Mouse (Mus musculus) CD4-positive, CD25-positive, alpha-beta regulatory T cell, adult 4 months (primary cell): ENCODE data around the gene Klhl22. TPM values are rescaled to one million over a fixed set of nuclear protein-coding genes. Genes with fewer than 3 reads are reported as not detected.

Experiments used
- ATAC-seq: one replicate; pipeline ENCODE4 v1.8.0; 2017
- polyA plus RNA-seq, 2 experiments: library from polyadenylated mRNA; unstranded; fragments of 100-300 nt; shearing (Covaris generic); gene quantifications; one replicate each; pipeline ENCODE4 v1.2.1; 2017

The Klhl22 gene
- polyA plus RNA-seq, 2 experiments from 2014 or later = 15.6 to 30.9 TPM

GRCm38 (mm10) chr16:17802839-17803674 lies 43.6 kb downstream of the Klhl22 start:
- ATAC-seq = no peak

- no peak for ATAC-seq
These were observed 44.4 kb downstream of the Klhl22 start for GRCm38 (mm10) chr16:17803675-17804448.

GRCm38 (mm10) chr16:17804449-17804912 lies 45.1 kb downstream of the Klhl22 start:
- peak; percentile 3 for ATAC-seq

GRCm38 (mm10) chr16:17804982-17805381 lies 45.6 kb downstream of the Klhl22 start:
- ATAC-seq = no peak

- peak; percentile 1 for ATAC-seq
These were observed 47.3 kb downstream of the Klhl22 start for GRCm38 (mm10) chr16:17806581-17807191.

- ATAC-seq = peak; percentile 93
These were observed 48.0 kb downstream of the Klhl22 start for GRCm38 (mm10) chr16:17807192-17808009.

GRCm38 (mm10) chr16:17809125-17809524 lies 49.7 kb downstream of the Klhl22 start:
- ATAC-seq = no peak

GRCm38 (mm10) chr16:17809711-17810110 lies 50.3 kb downstream of the Klhl22 start:
- no peak for ATAC-seq

- peak; percentile 35 for ATAC-seq
These were observed 52.7 kb downstream of the Klhl22 start for GRCm38 (mm10) chr16:17812120-17812519.

- ATAC-seq = no peak
These were observed 53.8 kb downstream of the Klhl22 start for GRCm38 (mm10) chr16:17813173-17813572.

GRCm38 (mm10) chr16:17815411-17816402 lies 56.3 kb downstream of the Klhl22 start:
- ATAC-seq = peak; percentile 90

- ATAC-seq = no peak
These were observed 57.1 kb downstream of the Klhl22 start for GRCm38 (mm10) chr16:17816528-17816927.

GRCm38 (mm10) chr16:17826500-17826899 lies 67.1 kb downstream of the Klhl22 start:
- ATAC-seq = no peak

- ATAC-seq = no peak
These were observed 68.8 kb downstream of the Klhl22 start for GRCm38 (mm10) chr16:17828229-17828628.

GRCm38 (mm10) chr16:17828867-17829266 lies 69.4 kb downstream of the Klhl22 start:
- ATAC-seq = no peak

- no peak for ATAC-seq
These were observed 71.2 kb downstream of the Klhl22 start for GRCm38 (mm10) chr16:17830385-17831178.

- no peak for ATAC-seq
These were observed 72.4 kb downstream of the Klhl22 start for GRCm38 (mm10) chr16:17831781-17832180.

- no peak for ATAC-seq
These were observed 73.4 kb downstream of the Klhl22 start, which contains the start of gene B830017H08Rik for GRCm38 (mm10) chr16:17832821-17833220. Gene B830017H08Rik (plus strand): TSS chr16:17833121.

- ATAC-seq = no peak
These were observed 73.9 kb downstream of the Klhl22 start for GRCm38 (mm10) chr16:17833321-17833680.
